Mouse (Mus musculus) layer of hippocampus, adult 8-10 months (tissue): Measurements from ENCODE around the gene Ppp4r2. TPM values are rescaled to one million over a fixed set of nuclear protein-coding genes. Genes with fewer than 3 reads are reported as not detected.

Experiments
- DNase-seq, 2 experiments: peaks; one replicate each; pipeline ENCODE4 v3.0.0; 2022; ENCODE audit warnings: low spot score in 2 of 2
- total RNA-seq, 4 experiments: library from RNA; stranded (reverse); gene quantifications; 2 replicates each; pipeline ENCODE4 v1.2.4; 2022

The Ppp4r2 gene
- 10 to 100 TPM; 69.0 to 88.8 (median 78.9) TPM for total RNA-seq

GRCm38 (mm10) chr6:100833355-100833754 lies at the start of gene Ppp4r2:
TSS of gene Ppp4r2 (plus strand) at chr6:100833622.
- peak; percentile 77 to 88 for DNase-seq

- DNase-seq = no peak
Observed at GRCm38 (mm10) chr6:100787726-100788125, 45.7 kb upstream of the Ppp4r2 start.

GRCm38 (mm10) chr6:100789161-100789560 lies 44.3 kb upstream of the Ppp4r2 start:
- no peak for DNase-seq

- no peak for DNase-seq
Observed at GRCm38 (mm10) chr6:100792055-100792659, 41.3 kb upstream of the Ppp4r2 start.

- no peak for DNase-seq
Observed at GRCm38 (mm10) chr6:100792973-100793769, 40.3 kb upstream of the Ppp4r2 start.

GRCm38 (mm10) chr6:100795797-100796196 lies 37.6 kb upstream of the Ppp4r2 start:
- DNase-seq = no peak

GRCm38 (mm10) chr6:100799290-100799689 lies 34.1 kb upstream of the Ppp4r2 start:
- no peak for DNase-seq

GRCm38 (mm10) chr6:100799766-100800165 lies 33.7 kb upstream of the Ppp4r2 start:
- no peak for DNase-seq

- peak; percentile 35 to 50 for DNase-seq
Observed at GRCm38 (mm10) chr6:100800497-100800955, 32.9 kb upstream of the Ppp4r2 start.

GRCm38 (mm10) chr6:100802381-100803083 lies 30.9 kb upstream of the Ppp4r2 start:
- DNase-seq = no peak

- no peak for DNase-seq
Observed at GRCm38 (mm10) chr6:100803250-100803649, 30.2 kb upstream of the Ppp4r2 start.

GRCm38 (mm10) chr6:100807187-100807586 lies 26.2 kb upstream of the Ppp4r2 start:
- no peak for DNase-seq

GRCm38 (mm10) chr6:100807746-100808145 lies 25.7 kb upstream of the Ppp4r2 start:
- DNase-seq = no peak

GRCm38 (mm10) chr6:100808221-100808778 lies 25.1 kb upstream of the Ppp4r2 start:
- DNase-seq = no peak

- no peak for DNase-seq
Observed at GRCm38 (mm10) chr6:100810117-100810516, 23.3 kb upstream of the Ppp4r2 start.

GRCm38 (mm10) chr6:100811731-100812130 lies 21.7 kb upstream of the Ppp4r2 start:
- no peak for DNase-seq

GRCm38 (mm10) chr6:100821367-100821766 lies 12.1 kb upstream of the Ppp4r2 start:
- DNase-seq = no peak

GRCm38 (mm10) chr6:100823356-100823755 lies 10.1 kb upstream of the Ppp4r2 start:
- DNase-seq = no peak

- DNase-seq = no peak
Observed at GRCm38 (mm10) chr6:100824381-100824965, 8.9 kb upstream of the Ppp4r2 start.

GRCm38 (mm10) chr6:100826046-100826445 lies 7.4 kb upstream of the Ppp4r2 start:
- no peak for DNase-seq

- no peak for DNase-seq
Observed at GRCm38 (mm10) chr6:100828565-100828964, 4.9 kb upstream of the Ppp4r2 start.
